Mouse (Mus musculus) heart, postnatal 0 days (tissue): ENCODE data around the gene Cbx1. TPM values are rescaled to one million over a fixed set of nuclear protein-coding genes. Genes with fewer than 3 reads are reported as not detected.

Experiments used
- ATAC-seq: fragments of 200-750 bp; cut with Nextera tagmentation; 2 replicates; pipeline ENCODE4 v1.8.0; 2017; ENCODE audit warnings: low read depth, moderate number of reproducible peaks, moderate library complexity; ENCODE audit not compliant: insufficient read depth
- DNase-seq: peaks from one replicate; pipeline ENCODE4 v3.0.0-alpha.2; 2016; ENCODE audit warnings: low spot score
- H3K27ac ChIP-seq: fragments of 300-500 bp; sonication (generic); 2 replicates; pipeline ENCODE4 v1.5.1; 2014; ENCODE audit warnings: low read depth, mild to moderate bottlenecking
- H3K27me3 ChIP-seq: fragments of 300-500 bp; sonication (generic); 2 replicates; pipeline ENCODE4 v1.6.1; 2014; ENCODE audit warnings: low read length, mixed read lengths; ENCODE audit not compliant: control insufficient read depth, insufficient read depth
- H3K36me3 ChIP-seq: fragments of 300-500 bp; sonication (generic); replicated peaks from 2 replicates; pipeline ENCODE4 v1.6.1; 2014; ENCODE audit warnings: low read length, mixed read lengths; ENCODE audit not compliant: control insufficient read depth, insufficient read depth
- H3K4me1 ChIP-seq: fragments of 300-500 bp; sonication (generic); 2 replicates; pipeline ENCODE4 v1.6.1; 2014; ENCODE audit warnings: antibody characterized with exemption; ENCODE audit not compliant: control insufficient read depth, insufficient read depth
- H3K4me2 ChIP-seq: fragments of 300-500 bp; sonication (generic); 2 replicates; pipeline ENCODE4 v1.6.1; 2014; ENCODE audit warnings: low read depth, mild to moderate bottlenecking, low read length, moderate library complexity
- H3K4me3 ChIP-seq: fragments of 300-500 bp; sonication (generic); 2 replicates; pipeline ENCODE4 v1.5.1; 2014; ENCODE audit warnings: low read depth, low read length
- H3K9ac ChIP-seq: fragments of 300-500 bp; sonication (generic); replicated peaks from 2 replicates; pipeline ENCODE4 v1.6.1; 2014; ENCODE audit warnings: low read depth, low read length, mixed read lengths
- H3K9me3 ChIP-seq: fragments of 300-500 bp; sonication (generic); replicated peaks from 2 replicates; pipeline ENCODE4 v1.6.1; 2016; ENCODE audit warnings: low read length; ENCODE audit not compliant: control insufficient read depth
- CTCF ChIP-seq: IDR thresholded peaks from 2 replicates; pipeline ENCODE4 v1.5.1; 2016; ENCODE audit warnings: antibody characterized with exemption, control low read depth, low read depth
- EP300 ChIP-seq: IDR thresholded peaks from 2 replicates; pipeline ENCODE4 v1.6.1; 2016; ENCODE audit warnings: antibody characterized with exemption, low read depth
- WGBS: fragments of 180-500 bp; shearing (Covaris S2); extraction: QIAGEN DNeasy Blood & Tissue Kit; methylation state at CpG from one replicate; pipeline ENCODE4 v1.1.7; 2014; 5-methylcytosine and 5-hydroxymethylcytosine counted together
- polyA plus RNA-seq: library from polyadenylated mRNA; unstranded; fragments of >200 nt; fragmentation: Nextera tagmentation; extraction: Ambion mirVana; gene quantifications from 2 replicates; pipeline ENCODE4 v1.2.1, GENCODE M21; 2015
- total RNA-seq: library from RNA; depleted of rRNA; stranded (reverse); fragments of >200 nt; gene quantifications from 2 replicates; pipeline ENCODE4 v1.2.3, GENCODE M21; 2014; ENCODE audit warnings: low replicate concordance

Gene Cbx1
- total and polyA plus RNA-seq, 2 experiments from 2014 or later = 9.9 to 35.6 TPM

GRCm38 (mm10) chr11:96746648-96747047 lies 42.3 kb upstream of the Cbx1 start:
- H3K9me3 ChIP-seq = no peaks in the 10 kb centered on the region
- TF ChIP-seq EP300 = no peak
- no peak for TF ChIP-seq CTCF
- H3K36me3 ChIP-seq = no peaks in the 10 kb centered on the region
- H3K4me3 ChIP-seq = no peak overlapping the region
- 61% methylated on average over 6 of the region's 6 CpGs for WGBS
- DNase-seq (no peak), ATAC-seq (no peak)
- H3K27ac ChIP-seq = no peak overlapping the region
- 0 out of 2 replicates have a peak, but pooled peaks cover 14% of the 10 kb centered on the region for H3K27me3 ChIP-seq
- no peak overlapping the region for H3K4me2 ChIP-seq
- no peak overlapping the region for H3K9ac ChIP-seq
- H3K4me1 ChIP-seq = no peaks in the 10 kb centered on the region

GRCm38 (mm10) chr11:96747555-96747954 lies 41.4 kb upstream of the Cbx1 start:
- 0 out of 2 replicates have a peak, but pooled peaks cover 5% of the 10 kb centered on the region for H3K27me3 ChIP-seq
- H3K4me1 ChIP-seq = no peaks in the 10 kb centered on the region
- no peak for ATAC-seq
- no peaks in the 10 kb centered on the region for H3K36me3 ChIP-seq
- TF ChIP-seq EP300 (no peak), CTCF (no peak)
- WGBS = 51% methylated on average over 3 of the region's 3 CpGs
- no peak overlapping the region for H3K27ac ChIP-seq
- H3K4me2 ChIP-seq = no peak overlapping the region
- no peaks in the 10 kb centered on the region for H3K9me3 ChIP-seq
- no peak overlapping the region for H3K9ac ChIP-seq
- no peak for DNase-seq
- H3K4me3 ChIP-seq = no peak overlapping the region

GRCm38 (mm10) chr11:96755298-96755697 lies 33.6 kb upstream of the Cbx1 start:
- TF ChIP-seq EP300 (no peak), CTCF (no peak)
- Histone ChIP-seq H3K27me3 (no peaks in the 10 kb centered on the region), H3K9ac (no peak overlapping the region), H3K4me3 (no peak overlapping the region), H3K27ac (no peak overlapping the region), H3K4me2 (no peak overlapping the region), H3K4me1 (no peaks in the 10 kb centered on the region), H3K36me3 (no peaks in the 10 kb centered on the region), H3K9me3 (no peaks in the 10 kb centered on the region)
- 88% methylated on average over 2 of the region's 2 CpGs for WGBS
- ATAC-seq (no peak), DNase-seq (no peak)

- H3K4me1 ChIP-seq = no peaks in the 10 kb centered on the region
- H3K36me3 ChIP-seq = no peaks in the 10 kb centered on the region
- H3K9me3 ChIP-seq = no peaks in the 10 kb centered on the region
- DNase-seq (no peak), ATAC-seq (no peak)
- H3K4me3 ChIP-seq = no peak overlapping the region
- H3K4me2 ChIP-seq = no peak overlapping the region
- TF ChIP-seq CTCF = no peak; the same call in 1 of the 2 replicates
- H3K27ac ChIP-seq = no peak overlapping the region
- H3K9ac ChIP-seq = no peak overlapping the region
- H3K27me3 ChIP-seq = no peaks in the 10 kb centered on the region
- 46% methylated on average over 4 of the region's 4 CpGs for WGBS
Measured at GRCm38 (mm10) chr11:96757421-96757820, 31.5 kb upstream of the Cbx1 start.

- WGBS = 56% methylated on average over 5 of the region's 5 CpGs
- no peak for DNase-seq
- no peaks in the 10 kb centered on the region for H3K36me3 ChIP-seq
- no peaks in the 10 kb centered on the region for H3K9me3 ChIP-seq
- no peaks in the 10 kb centered on the region for H3K4me1 ChIP-seq
- ATAC-seq = no peak
- no peak overlapping the region for H3K4me2 ChIP-seq
- H3K9ac ChIP-seq = no peak overlapping the region
- no peak overlapping the region for H3K4me3 ChIP-seq
- no peaks in the 10 kb centered on the region for H3K27me3 ChIP-seq
- TF ChIP-seq CTCF (no peak), EP300 (no peak)
- no peak overlapping the region for H3K27ac ChIP-seq
Measured at GRCm38 (mm10) chr11:96758402-96758801, 30.5 kb upstream of the Cbx1 start.

- ATAC-seq (peak; percentile 63), DNase-seq (peak; percentile 66)
- peak; percentile 82 for TF ChIP-seq CTCF
- no peak for TF ChIP-seq EP300
- Histone ChIP-seq H3K4me3 (no peak overlapping the region), H3K4me2 (no peak overlapping the region), H3K9me3 (no peaks in the 10 kb centered on the region), H3K36me3 (no peaks in the 10 kb centered on the region), H3K27ac (no peak overlapping the region), H3K4me1 (no peaks in the 10 kb centered on the region; the same call in 1 of the 2 replicates), H3K27me3 (no peaks in the 10 kb centered on the region), H3K9ac (no peak overlapping the region)
- 43% methylated on average over 3 of the region's 3 CpGs for WGBS
Measured at GRCm38 (mm10) chr11:96760042-96760441, 28.9 kb upstream of the Cbx1 start.
